Mouse (Mus musculus): Measurements from ENCODE around the gene Nle1. TPM values are rescaled to one million over a fixed set of nuclear protein-coding genes. Genes with fewer than 3 reads are reported as not detected.
A peak's percentile ranks its signal among the peaks of the same experiment; 100 is the strongest.

Nle1 gene
- polyA plus RNA-seq, 1 experiment from 2014 or later, result 42.5 TPM

- H3K27ac ChIP-seq (ENCODE audit: low read depth), result no peak overlapping the region
- H3K9ac ChIP-seq (ENCODE audit: low read length), result peak overlapping the region; percentile 74; the same call in 1 of the 2 replicates
- H3K4me1 ChIP-seq (replicated peaks; ENCODE audit: control insufficient read depth, insufficient read depth, low read length), result peaks cover 6% of the 10 kb centered on the region; the same call in 1 of the 2 replicates
- no peaks in the 10 kb centered on the region for H3K27me3 ChIP-seq (replicated peaks; ENCODE audit: control insufficient read depth, insufficient read depth, low read length)
- DNase-seq (ENCODE audit: low spot score), result no peak
- 0 out of 2 replicates have a peak overlapping the region, but pooled peaks have one; percentile 81 for H3K4me3 ChIP-seq (ENCODE audit: low read depth, low read length)
- H3K9me3 ChIP-seq (ENCODE audit: control insufficient read depth, low read length), result no peaks in the 10 kb centered on the region
- H3K4me2 ChIP-seq (ENCODE audit: low read length), result peak overlapping the region; percentile 66
- ATAC-seq (replicated peaks; ENCODE audit: low FRiP score, low TSS enrichment, low read depth), result no peak
- no peaks in the 10 kb centered on the region for H3K36me3 ChIP-seq (ENCODE audit: control insufficient read depth, insufficient read depth, low read length)
- WGBS, result 67% methylated on average over 9 of the region's 9 CpGs
Measured at GRCm38 (mm10) chr11:82869506-82870172, 38.6 kb downstream of the Nle1 start.

- no peak overlapping the region for H3K4me3 ChIP-seq (ENCODE audit: low read depth, low read length)
- H3K4me1 ChIP-seq (replicated peaks; ENCODE audit: control insufficient read depth, insufficient read depth, low read length), result peaks cover 6% of the 10 kb centered on the region; the same call in 1 of the 2 replicates
- no peak overlapping the region for H3K27ac ChIP-seq (ENCODE audit: low read depth)
- ATAC-seq (replicated peaks; ENCODE audit: low FRiP score, low TSS enrichment, low read depth) (no peak), DNase-seq (ENCODE audit: low spot score) (no peak)
- H3K9me3 ChIP-seq (ENCODE audit: control insufficient read depth, low read length), result no peaks in the 10 kb centered on the region
- no peaks in the 10 kb centered on the region for H3K36me3 ChIP-seq (ENCODE audit: control insufficient read depth, insufficient read depth, low read length)
- no peaks in the 10 kb centered on the region for H3K27me3 ChIP-seq (replicated peaks; ENCODE audit: control insufficient read depth, insufficient read depth, low read length)
- no peak overlapping the region for H3K9ac ChIP-seq (ENCODE audit: low read length)
- H3K4me2 ChIP-seq (ENCODE audit: low read length), result no peak overlapping the region
- 77% methylated on average over 5 of the region's 5 CpGs for WGBS
Measured at GRCm38 (mm10) chr11:82867956-82868355, 40.3 kb downstream of the Nle1 start.

GRCm38 (mm10) chr11:82866850-82867564 is 41.2 kb downstream of the Nle1 start:
- Histone ChIP-seq H3K27me3 (replicated peaks; ENCODE audit: control insufficient read depth, insufficient read depth, low read length) (no peaks in the 10 kb centered on the region), H3K4me1 (replicated peaks; ENCODE audit: control insufficient read depth, insufficient read depth, low read length) (peaks cover 6% of the 10 kb centered on the region; the same call in 1 of the 2 replicates), H3K4me3 (ENCODE audit: low read depth, low read length) (no peak overlapping the region), H3K27ac (ENCODE audit: low read depth) (no peak overlapping the region), H3K9ac (ENCODE audit: low read length) (no peak overlapping the region), H3K9me3 (ENCODE audit: control insufficient read depth, low read length) (no peaks in the 10 kb centered on the region), H3K4me2 (ENCODE audit: low read length) (no peak overlapping the region), H3K36me3 (ENCODE audit: control insufficient read depth, insufficient read depth, low read length) (no peaks in the 10 kb centered on the region)
- ATAC-seq (replicated peaks; ENCODE audit: low FRiP score, low TSS enrichment, low read depth), result no peak
- WGBS, result 29% methylated on average over 7 of the region's 7 CpGs
- DNase-seq (ENCODE audit: low spot score), result no peak

GRCm38 (mm10) chr11:82865957-82866356 is 42.3 kb downstream of the Nle1 start:
- ATAC-seq (replicated peaks; ENCODE audit: low FRiP score, low TSS enrichment, low read depth) (no peak), DNase-seq (ENCODE audit: low spot score) (no peak)
- H3K4me2 ChIP-seq (ENCODE audit: low read length), result no peak overlapping the region
- H3K27ac ChIP-seq (ENCODE audit: low read depth), result no peak overlapping the region
- WGBS, result 80% methylated on average over 10 of the region's 10 CpGs
- H3K36me3 ChIP-seq (ENCODE audit: control insufficient read depth, insufficient read depth, low read length), result no peaks in the 10 kb centered on the region
- no peak overlapping the region for H3K9ac ChIP-seq (ENCODE audit: low read length)
- H3K27me3 ChIP-seq (replicated peaks; ENCODE audit: control insufficient read depth, insufficient read depth, low read length), result no peaks in the 10 kb centered on the region
- no peaks in the 10 kb centered on the region for H3K9me3 ChIP-seq (ENCODE audit: control insufficient read depth, low read length)
- H3K4me3 ChIP-seq (ENCODE audit: low read depth, low read length), result no peak overlapping the region
- peaks cover 9% of the 10 kb centered on the region; the same call in 1 of the 2 replicates for H3K4me1 ChIP-seq (replicated peaks; ENCODE audit: control insufficient read depth, insufficient read depth, low read length)

- H3K9me3 ChIP-seq (ENCODE audit: control insufficient read depth, low read length), result no peaks in the 10 kb centered on the region
- H3K4me1 ChIP-seq (replicated peaks; ENCODE audit: control insufficient read depth, insufficient read depth, low read length), result 0 out of 2 replicates have a peak, but pooled peaks cover 3% of the 10 kb centered on the region
- no peak overlapping the region for H3K9ac ChIP-seq (ENCODE audit: low read length)
- no peak overlapping the region for H3K4me2 ChIP-seq (ENCODE audit: low read length)
- no peak overlapping the region for H3K27ac ChIP-seq (ENCODE audit: low read depth)
- WGBS, result 49% methylated on average over 4 of the region's 4 CpGs
- ATAC-seq (replicated peaks; ENCODE audit: low FRiP score, low TSS enrichment, low read depth) (0 out of 2 replicates have a peak, but pooled peaks have one; percentile 43), DNase-seq (ENCODE audit: low spot score) (no peak)
- no peaks in the 10 kb centered on the region for H3K27me3 ChIP-seq (replicated peaks; ENCODE audit: control insufficient read depth, insufficient read depth, low read length)
- H3K4me3 ChIP-seq (ENCODE audit: low read depth, low read length), result no peak overlapping the region
- H3K36me3 ChIP-seq (ENCODE audit: control insufficient read depth, insufficient read depth, low read length), result no peaks in the 10 kb centered on the region
Measured at GRCm38 (mm10) chr11:82863488-82863931, 44.7 kb downstream of the Nle1 start.

- H3K4me1 ChIP-seq (replicated peaks; ENCODE audit: control insufficient read depth, insufficient read depth, low read length), result 0 out of 2 replicates have a peak, but pooled peaks cover 3% of the 10 kb centered on the region
- no peaks in the 10 kb centered on the region for H3K36me3 ChIP-seq (ENCODE audit: control insufficient read depth, insufficient read depth, low read length)
- WGBS, result 78% methylated on average over 2 of the region's 2 CpGs
- H3K27me3 ChIP-seq (replicated peaks; ENCODE audit: control insufficient read depth, insufficient read depth, low read length), result no peaks in the 10 kb centered on the region
- no peak overlapping the region for H3K9ac ChIP-seq (ENCODE audit: low read length)
- no peak overlapping the region for H3K4me3 ChIP-seq (ENCODE audit: low read depth, low read length)
- no peak overlapping the region for H3K27ac ChIP-seq (ENCODE audit: low read depth)
- H3K9me3 ChIP-seq (ENCODE audit: control insufficient read depth, low read length), result no peaks in the 10 kb centered on the region
- H3K4me2 ChIP-seq (ENCODE audit: low read length), result no peak overlapping the region
- ATAC-seq (replicated peaks; ENCODE audit: low FRiP score, low TSS enrichment, low read depth) (no peak), DNase-seq (ENCODE audit: low spot score) (no peak)
Measured at GRCm38 (mm10) chr11:82863059-82863458, 45.2 kb downstream of the Nle1 start.

- H3K4me1 ChIP-seq (replicated peaks; ENCODE audit: control insufficient read depth, insufficient read depth, low read length), result 0 out of 2 replicates have a peak, but pooled peaks cover 3% of the 10 kb centered on the region
- H3K4me3 ChIP-seq (ENCODE audit: low read depth, low read length), result no peak overlapping the region
- no peaks in the 10 kb centered on the region for H3K9me3 ChIP-seq (ENCODE audit: control insufficient read depth, low read length)
- no peak overlapping the region for H3K27ac ChIP-seq (ENCODE audit: low read depth)
- no peak overlapping the region for H3K4me2 ChIP-seq (ENCODE audit: low read length)
- H3K36me3 ChIP-seq (ENCODE audit: control insufficient read depth, insufficient read depth, low read length), result no peaks in the 10 kb centered on the region
- H3K9ac ChIP-seq (ENCODE audit: low read length), result no peak overlapping the region
- no peak for DNase-seq (ENCODE audit: low spot score)
- H3K27me3 ChIP-seq (replicated peaks; ENCODE audit: control insufficient read depth, insufficient read depth, low read length), result no peaks in the 10 kb centered on the region
- 88% methylated on average over 9 of the region's 9 CpGs for WGBS
- no peak for ATAC-seq (replicated peaks; ENCODE audit: low FRiP score, low TSS enrichment, low read depth)
Measured at GRCm38 (mm10) chr11:82862638-82863037, 45.6 kb downstream of the Nle1 start.

GRCm38 (mm10) chr11:82861558-82861957 is 46.7 kb downstream of the Nle1 start:
- no peak for DNase-seq (ENCODE audit: low spot score)
- H3K4me3 ChIP-seq (ENCODE audit: low read depth, low read length), result no peak overlapping the region
- no peaks in the 10 kb centered on the region for H3K27me3 ChIP-seq (replicated peaks; ENCODE audit: control insufficient read depth, insufficient read depth, low read length)
- no peak overlapping the region for H3K4me2 ChIP-seq (ENCODE audit: low read length)
- H3K9ac ChIP-seq (ENCODE audit: low read length), result no peak overlapping the region
- no peak overlapping the region for H3K27ac ChIP-seq (ENCODE audit: low read depth)
- no peaks in the 10 kb centered on the region for H3K36me3 ChIP-seq (ENCODE audit: control insufficient read depth, insufficient read depth, low read length)
- ATAC-seq (replicated peaks; ENCODE audit: low FRiP score, low TSS enrichment, low read depth), result no peak
- 67% methylated on average over 8 of the region's 8 CpGs for WGBS
- 0 out of 2 replicates have a peak, but pooled peaks cover 3% of the 10 kb centered on the region for H3K4me1 ChIP-seq (replicated peaks; ENCODE audit: control insufficient read depth, insufficient read depth, low read length)
- H3K9me3 ChIP-seq (ENCODE audit: control insufficient read depth, low read length), result no peaks in the 10 kb centered on the region
